17 mouse cellular contexts compared by ENCODE assay signal in the genomic region with DNA sequence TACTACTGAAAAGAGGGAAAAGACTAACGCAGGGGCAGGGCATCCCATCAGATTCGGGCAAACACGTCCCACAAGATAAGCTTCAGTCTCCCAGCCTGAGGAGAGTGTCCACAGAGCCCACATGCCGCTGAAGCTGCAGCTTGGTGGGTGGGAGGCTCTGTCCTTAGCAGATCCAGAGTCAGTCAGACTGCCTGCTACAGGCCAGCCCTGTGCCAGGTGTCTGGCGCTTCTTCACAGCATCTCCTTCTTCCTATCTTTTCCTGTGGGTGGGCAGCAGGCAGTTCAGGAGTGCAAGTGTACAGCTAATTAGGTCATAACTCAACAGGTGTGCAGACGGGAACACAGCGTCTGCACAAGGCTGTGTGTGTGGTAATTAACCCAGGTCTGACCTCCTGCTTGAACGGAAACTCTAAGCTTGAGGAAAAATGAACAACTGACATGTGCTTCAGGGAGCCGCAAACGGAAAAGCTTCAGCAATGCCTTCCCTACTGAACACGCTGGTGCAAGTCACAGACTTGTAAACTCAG. TPM values are rescaled to one million over a fixed set of nuclear protein-coding genes. Genes with fewer than 3 reads are reported as not detected.
A peak's percentile ranks its signal among the peaks of the same experiment; 100 is the strongest.
DNase-seq lines count a peak whose midpoint lies in the region; ATAC-seq and TF ChIP-seq lines count a peak whose summit lies in the region.
"Had no signal": no experiment of that assay in that cellular context is flagged by ENCODE, and none has a peak within 500 bp of the region (broad histone marks: within the 10 kb centered on the region; RNA-seq: fewer than 3 reads in every experiment).

No protein-coding gene starts in this region.

- no peak overlapping the region for H3K9ac ChIP-seq in kidney, embryonic 15.5 days
- H3K9ac ChIP-seq in forebrain, postnatal 0 days: no peak overlapping the region
- H3K9ac ChIP-seq: heart, embryonic 15.5 days; liver, embryonic 13.5 days; neural tube, embryonic 12.5 days had no signal

- peaks cover 13% of the 10 kb centered on the region; the same call in 1 of the 2 replicates for H3K36me3 ChIP-seq in kidney, embryonic 15.5 days
- H3K36me3 ChIP-seq in thymus, adult 2 months (ENCODE audit: control insufficient read depth, insufficient read depth, low read length): peaks cover 5% of the 10 kb centered on the region; the same call in 1 of the 2 replicates
- H3K36me3 ChIP-seq in forebrain, postnatal 0 days (ENCODE audit: insufficient read depth): no peaks in the 10 kb centered on the region; the same call in 1 of the 2 replicates
- H3K36me3 ChIP-seq: heart, embryonic 15.5 days had no signal

- no peak for TF ChIP-seq CTCF in thymus, adult 2 months (IDR thresholded peaks at IDR 0.05; ENCODE audit: borderline replicate concordance, control insufficient read depth, extremely low read depth, insufficient read depth, low read length, poor library complexity)
- no peak for TF ChIP-seq CTCF in forebrain, postnatal 0 days (IDR thresholded peaks at IDR 0.05; ENCODE audit: low read depth)

- peak overlapping the region; percentile 38 for H3K27ac ChIP-seq in kidney, embryonic 15.5 days
- peak overlapping the region; percentile 34; the same call in 1 of the 2 replicates for H3K27ac ChIP-seq in thymus, adult 2 months (ENCODE audit: control insufficient read depth, insufficient read depth, low read length)
- no peak overlapping the region for H3K27ac ChIP-seq in forebrain, postnatal 0 days (ENCODE audit: low read depth, low read length)
- H3K27ac ChIP-seq: heart, adult 2 months; heart, embryonic 15.5 days; layer of hippocampus, adult 2 months; liver, embryonic 13.5 days; neural tube, embryonic 12.5 days had no signal

- ATAC-seq in kidney, embryonic 15.5 days (replicated peaks; ENCODE audit: low FRiP score): peak; percentile 76
- ATAC-seq in forebrain, postnatal 0 days: no peak
- ATAC-seq: inflammation-experienced regulatory T-cells, adult 6 months had no signal

- 22% methylated on average over 11 of the region's 11 CpGs for WGBS in kidney, embryonic 15.5 days
- 92% methylated on average over 11 of the region's 11 CpGs for WGBS in thymus, adult 2 months
- WGBS in forebrain, postnatal 0 days: 63% methylated on average over 11 of the region's 11 CpGs

- 0 out of 2 replicates have a peak overlapping the region, but pooled peaks have one; percentile 1 for H3K4me2 ChIP-seq in kidney, embryonic 15.5 days
- H3K4me2 ChIP-seq in forebrain, postnatal 0 days (ENCODE audit: low read depth): no peak overlapping the region
- H3K4me2 ChIP-seq: heart, embryonic 15.5 days; liver, embryonic 13.5 days; neural tube, embryonic 12.5 days had no signal

- peaks cover 9% of the 10 kb centered on the region for H3K4me1 ChIP-seq in kidney, embryonic 15.5 days
- H3K4me1 ChIP-seq in thymus, adult 2 months (replicated peaks; ENCODE audit: control insufficient read depth, insufficient read depth, low read length): peaks cover 5% of the 10 kb centered on the region
- no peaks in the 10 kb centered on the region for H3K4me1 ChIP-seq in forebrain, postnatal 0 days (ENCODE audit: insufficient read depth)
- H3K4me1 ChIP-seq: heart, embryonic 15.5 days; liver, embryonic 13.5 days had no signal

- no peak for TF ChIP-seq POLR2A in thymus, adult 2 months (IDR thresholded peaks at IDR 0.05; ENCODE audit: control insufficient read depth, extremely low read depth, insufficient read depth, low read length, poor library complexity)

- H3K9me3 ChIP-seq in kidney, embryonic 15.5 days (replicated peaks): no peaks in the 10 kb centered on the region
- H3K9me3 ChIP-seq in forebrain, postnatal 0 days (ENCODE audit: low read length): no peaks in the 10 kb centered on the region
- H3K9me3 ChIP-seq: heart, embryonic 15.5 days; liver, embryonic 13.5 days; neural tube, embryonic 12.5 days had no signal

- DNase-seq in cerebellum, postnatal 14 days: peak; percentile 5 to 26
- DNase-seq in cerebellum, adult 9-11 months: no peak
- DNase-seq in kidney, adult 8-10 months: no peak
- DNase-seq in thymus, adult 2 months: no peak
- DNase-seq in thymus, postnatal 4 days: no peak
- no peak for DNase-seq in forebrain, postnatal 0 days
- DNase-seq in adrenal gland, adult 2 months: no peak
- DNase-seq: cerebellum, adult 11 months; gastrocnemius, postnatal 10 days; heart, adult 2 months; liver, embryonic 13.5 days; right cerebral cortex, postnatal 14 days had no signal

- no peaks in the 10 kb centered on the region for H3K27me3 ChIP-seq in kidney, embryonic 15.5 days
- no peaks in the 10 kb centered on the region for H3K27me3 ChIP-seq in thymus, adult 2 months (ENCODE audit: control insufficient read depth, insufficient read depth, low read length)
- no peaks in the 10 kb centered on the region for H3K27me3 ChIP-seq in forebrain, postnatal 0 days (ENCODE audit: insufficient read depth, low read length)
- H3K27me3 ChIP-seq: heart, embryonic 15.5 days; liver, embryonic 13.5 days; neural tube, embryonic 12.5 days had no signal

- H3K4me3 ChIP-seq in kidney, embryonic 15.5 days (replicated peaks): no peak overlapping the region
- no peak overlapping the region for H3K4me3 ChIP-seq in thymus, adult 2 months (ENCODE audit: control insufficient read depth, insufficient read depth, low read length)
- H3K4me3 ChIP-seq in forebrain, postnatal 0 days (ENCODE audit: low read depth, low read length): no peak overlapping the region
- H3K4me3 ChIP-seq: heart, adult 2 months; heart, embryonic 15.5 days; layer of hippocampus, adult 2 months; liver, embryonic 13.5 days; neural tube, embryonic 12.5 days had no signal

RNA-seq across cellular contexts. Expression of a gene that starts 33.8 kb away (rescaled TPM):
- 15.9 and 18.9 TPM in 2 replicates for polyA plus RNA-seq in kidney, embryonic 15.5 days (2015; fragmentation: Nextera tagmentation; extraction: Ambion mirVana)
- polyA plus RNA-seq in thymus, adult 2 months (2012; rRNA removed): 6.8 and 6.9 TPM in 2 replicates
- total RNA-seq in forebrain, postnatal 0 days (2014; rRNA removed): 8.1 and 9.1 TPM in 2 replicates
- polyA plus RNA-seq in forebrain, postnatal 0 days (2015; fragmentation: Nextera tagmentation; extraction: Ambion mirVana): 8.8 and 12.0 TPM in 2 replicates
- total RNA-seq in adrenal gland, adult 2 months (2021): 1 to 10 TPM; 5.5 to 7.4 TPM
- polyA plus RNA-seq in adrenal gland, adult 2 months (2012; rRNA removed): 2.5 and 3.7 TPM in 2 replicates

RNA-seq across cellular contexts. Expression of a gene that starts 47.7 kb away (rescaled TPM):
- polyA plus RNA-seq in kidney, embryonic 15.5 days (2015; fragmentation: Nextera tagmentation; extraction: Ambion mirVana): 5.2 and 5.4 TPM in 2 replicates
- 0.20 and 0.26 TPM in 2 replicates for polyA plus RNA-seq in thymus, adult 2 months (2012; rRNA removed)
- 2.5 and 3.1 TPM in 2 replicates for total RNA-seq in forebrain, postnatal 0 days (2014; rRNA removed)
- 1.1 and 1.6 TPM in 2 replicates for polyA plus RNA-seq in forebrain, postnatal 0 days (2015; fragmentation: Nextera tagmentation; extraction: Ambion mirVana)
- total RNA-seq in adrenal gland, adult 2 months (2021): under 1 TPM; 0.37 to 0.93 TPM
- polyA plus RNA-seq in adrenal gland, adult 2 months (2012; rRNA removed): 0.13 and 0.23 TPM in 2 replicates
- polyA plus RNA-seq: inflammation-experienced regulatory T-cells, adult 6 months had no signal

Comparison
In these comparisons a context has a peak if more than half of its experiments do, and no peak if none do; other contexts are left out.
1. DNase-seq: peak in cerebellum, postnatal 14 days (2 of 2); none in cerebellum, adult 9-11 months (single experiment), kidney, adult 8-10 months (0 of 2), thymus, adult 2 months (single experiment), thymus, postnatal 4 days (single experiment), forebrain, postnatal 0 days (single experiment) and adrenal gland, adult 2 months (single experiment).